Mouse (Mus musculus): ENCODE data around the gene Clcnka. TPM values are rescaled to one million over a fixed set of nuclear protein-coding genes. Genes with fewer than 3 reads are reported as not detected.

Clcnka gene
- polyA plus RNA-seq, 1 experiment = not detected

- no peak for TF ChIP-seq POLR2A (IDR thresholded peaks at IDR 0.05; ENCODE audit: low read depth, low read length)
- TF ChIP-seq CTCF (IDR thresholded peaks at IDR 0.05; ENCODE audit: borderline replicate concordance, insufficient read depth, low read length) = no peak
- Histone ChIP-seq H3K27ac (ENCODE audit: insufficient read depth, low read length) (no peak overlapping the region), H3K4me3 (ENCODE audit: insufficient read depth, low read length) (no peak overlapping the region), H3K4me1 (ENCODE audit: control insufficient read depth, insufficient read depth, low read length) (0 out of 2 replicates have a peak, but pooled peaks cover under 1% of the 10 kb centered on the region)
These were observed 34.1 kb upstream of the Clcnka start for GRCm38 (mm10) chr4:141432666-141433065.

GRCm38 (mm10) chr4:141430997-141431396 lies 32.5 kb upstream of the Clcnka start:
- TF ChIP-seq POLR2A (IDR thresholded peaks at IDR 0.05; ENCODE audit: low read depth, low read length) = no peak
- TF ChIP-seq CTCF (IDR thresholded peaks at IDR 0.05; ENCODE audit: borderline replicate concordance, insufficient read depth, low read length) = peak; percentile 80
- H3K4me1 ChIP-seq (ENCODE audit: control insufficient read depth, insufficient read depth, low read length) = peaks cover 9% of the 10 kb centered on the region; the same call in 1 of the 2 replicates
- no peak overlapping the region for H3K27ac ChIP-seq (ENCODE audit: insufficient read depth, low read length)

DNA sequence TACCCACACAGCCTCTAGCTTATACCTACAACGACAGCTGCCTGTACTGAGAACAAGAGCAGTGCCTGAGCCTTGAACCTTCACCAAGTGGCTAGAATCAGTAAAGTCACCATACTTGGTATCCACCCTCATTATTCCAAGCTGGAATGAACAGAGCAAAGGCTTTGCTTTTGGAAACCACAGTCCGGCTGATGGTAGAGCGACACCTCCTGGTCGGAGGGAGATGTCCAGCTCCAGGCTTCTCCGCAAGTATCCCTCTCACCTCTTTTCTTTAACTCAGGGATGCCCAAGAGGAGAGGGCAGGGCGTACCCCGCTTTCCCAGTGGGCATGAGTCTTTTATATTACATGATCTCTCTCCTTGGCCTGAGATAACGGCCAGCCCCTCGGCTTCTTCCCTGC lies 31.3 kb upstream of the Clcnka start:
- Histone ChIP-seq H3K27ac (ENCODE audit: insufficient read depth, low read length) (no peak overlapping the region), H3K4me1 (ENCODE audit: control insufficient read depth, insufficient read depth, low read length) (peaks cover 11% of the 10 kb centered on the region), H3K4me3 (ENCODE audit: insufficient read depth, low read length) (no peak overlapping the region)
- TF ChIP-seq POLR2A (IDR thresholded peaks at IDR 0.05; ENCODE audit: low read depth, low read length) = no peak
- TF ChIP-seq CTCF (IDR thresholded peaks at IDR 0.05; ENCODE audit: borderline replicate concordance, insufficient read depth, low read length) = peak; percentile 73; the same call in 1 of the 2 replicates

More at GRCm38 (mm10) chr4:141430997-141431396, 32.5 kb upstream of the Clcnka start:
- H3K4me3 ChIP-seq (ENCODE audit: insufficient read depth, low read length) = no peak overlapping the region

GRCm38 (mm10) chr4:141429381-141429780 lies 30.9 kb upstream of the Clcnka start:
- no peak overlapping the region for H3K4me3 ChIP-seq (ENCODE audit: insufficient read depth, low read length)
- peaks cover 14% of the 10 kb centered on the region for H3K4me1 ChIP-seq (ENCODE audit: control insufficient read depth, insufficient read depth, low read length)
- no peak overlapping the region for H3K27ac ChIP-seq (ENCODE audit: insufficient read depth, low read length)
- no peak for TF ChIP-seq CTCF (IDR thresholded peaks at IDR 0.05; ENCODE audit: borderline replicate concordance, insufficient read depth, low read length)
- no peak for TF ChIP-seq POLR2A (IDR thresholded peaks at IDR 0.05; ENCODE audit: low read depth, low read length)

GRCm38 (mm10) chr4:141427921-141428320 lies 29.4 kb upstream of the Clcnka start:
- H3K27ac ChIP-seq (ENCODE audit: insufficient read depth, low read length) = no peak overlapping the region
- no peak overlapping the region for H3K4me3 ChIP-seq (ENCODE audit: insufficient read depth, low read length)
- TF ChIP-seq CTCF (IDR thresholded peaks at IDR 0.05; ENCODE audit: borderline replicate concordance, insufficient read depth, low read length) (no peak), POLR2A (IDR thresholded peaks at IDR 0.05; ENCODE audit: low read depth, low read length) (no peak)
- H3K4me1 ChIP-seq (ENCODE audit: control insufficient read depth, insufficient read depth, low read length) = peaks cover 18% of the 10 kb centered on the region

- Histone ChIP-seq H3K27ac (ENCODE audit: insufficient read depth, low read length) (peak overlapping the region; percentile 98), H3K4me3 (ENCODE audit: insufficient read depth, low read length) (no peak overlapping the region), H3K4me1 (ENCODE audit: control insufficient read depth, insufficient read depth, low read length) (peaks cover 18% of the 10 kb centered on the region)
- no peak for TF ChIP-seq POLR2A (IDR thresholded peaks at IDR 0.05; ENCODE audit: low read depth, low read length)
- TF ChIP-seq CTCF (IDR thresholded peaks at IDR 0.05; ENCODE audit: borderline replicate concordance, insufficient read depth, low read length) = no peak
These were observed 28.5 kb upstream of the Clcnka start for GRCm38 (mm10) chr4:141426796-141427745.

- H3K4me1 ChIP-seq (ENCODE audit: control insufficient read depth, insufficient read depth, low read length) = peaks cover 20% of the 10 kb centered on the region
- TF ChIP-seq CTCF (IDR thresholded peaks at IDR 0.05; ENCODE audit: borderline replicate concordance, insufficient read depth, low read length) (no peak), POLR2A (IDR thresholded peaks at IDR 0.05; ENCODE audit: low read depth, low read length) (peak; percentile 94)
- H3K4me3 ChIP-seq (ENCODE audit: insufficient read depth, low read length) = peak overlapping the region; percentile 21
- peak overlapping the region; percentile 98 for H3K27ac ChIP-seq (ENCODE audit: insufficient read depth, low read length)
These were observed 27.3 kb upstream of the Clcnka start for GRCm38 (mm10) chr4:141425484-141426479.

- TF ChIP-seq CTCF (IDR thresholded peaks at IDR 0.05; ENCODE audit: borderline replicate concordance, insufficient read depth, low read length) = no peak
- no peak for TF ChIP-seq POLR2A (IDR thresholded peaks at IDR 0.05; ENCODE audit: low read depth, low read length)
- Histone ChIP-seq H3K4me3 (ENCODE audit: insufficient read depth, low read length) (no peak overlapping the region), H3K4me1 (ENCODE audit: control insufficient read depth, insufficient read depth, low read length) (peaks cover 20% of the 10 kb centered on the region), H3K27ac (ENCODE audit: insufficient read depth, low read length) (peak overlapping the region; percentile 91; the same call in 1 of the 2 replicates)
These were observed 25.3 kb upstream of the Clcnka start for GRCm38 (mm10) chr4:141423691-141424431.
